ENCODE assay signal across 9 mouse cellular contexts in the genomic region with DNA sequence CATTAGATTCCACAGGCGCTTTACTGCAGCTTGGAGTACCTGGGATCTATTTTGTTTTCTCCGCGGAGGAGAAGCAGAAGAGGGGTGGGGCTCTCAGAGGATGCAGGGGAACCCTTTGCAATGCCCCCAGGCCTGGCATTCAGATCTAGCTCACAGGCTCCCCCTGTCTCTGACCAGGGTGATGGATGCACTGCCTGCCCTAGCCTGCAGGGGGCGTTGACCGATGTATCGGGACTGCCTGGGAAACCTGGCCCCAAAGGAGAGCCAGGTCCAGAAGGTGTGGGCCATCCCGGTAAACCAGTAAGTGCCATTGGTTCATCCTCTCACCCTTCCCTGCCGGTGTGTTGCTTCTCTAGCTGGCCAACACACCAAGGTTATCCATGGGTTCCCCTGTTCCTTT. TPM values are rescaled to one million over a fixed set of nuclear protein-coding genes. Genes with fewer than 3 reads are reported as not detected.
A peak's percentile ranks its signal among the peaks of the same experiment; 100 is the strongest.
DNase-seq lines count a peak whose midpoint lies in the region; ATAC-seq and TF ChIP-seq lines count a peak whose summit lies in the region.
"Had no signal": no experiment of that assay in that cellular context is flagged by ENCODE, and none has a peak within 500 bp of the region (broad histone marks: within the 10 kb centered on the region; RNA-seq: fewer than 3 reads in every experiment).

No protein-coding gene starts in this region.

- H3K9ac ChIP-seq in kidney, embryonic 14.5 days (ENCODE audit: low read depth, low read length) = no peak overlapping the region
- H3K9ac ChIP-seq in neural tube, embryonic 15.5 days (replicated peaks) = no peak overlapping the region

- H3K9me3 ChIP-seq in kidney, embryonic 14.5 days (ENCODE audit: control insufficient read depth, low read length) = no peaks in the 10 kb centered on the region
- no peaks in the 10 kb centered on the region for H3K9me3 ChIP-seq in neural tube, embryonic 15.5 days (replicated peaks)

- no peaks in the 10 kb centered on the region for H3K36me3 ChIP-seq in kidney, embryonic 14.5 days (ENCODE audit: control insufficient read depth, insufficient read depth, low read length)
- H3K36me3 ChIP-seq in neural tube, embryonic 15.5 days = no peaks in the 10 kb centered on the region

- TF ChIP-seq POLR2A in lung, adult 2 months (IDR thresholded peaks at IDR 0.05; ENCODE audit: borderline replicate concordance, extremely low read depth, low read depth, low read length) = no peak

- 15% methylated on average over 8 of the region's 8 CpGs for WGBS in kidney, embryonic 14.5 days
- WGBS in lung, adult 2 months = 24% methylated on average over 8 of the region's 8 CpGs
- WGBS in neural tube, embryonic 15.5 days = 11% methylated on average over 8 of the region's 8 CpGs

- H3K4me1 ChIP-seq in kidney, embryonic 14.5 days (ENCODE audit: control insufficient read depth, insufficient read depth, low read length) = no peaks in the 10 kb centered on the region
- no peaks in the 10 kb centered on the region for H3K4me1 ChIP-seq in lung, adult 2 months (ENCODE audit: control insufficient read depth, insufficient read depth, low read length)
- no peaks in the 10 kb centered on the region for H3K4me1 ChIP-seq in neural tube, embryonic 15.5 days

- H3K27me3 ChIP-seq in kidney, embryonic 14.5 days (ENCODE audit: control insufficient read depth, insufficient read depth, low read length) = no peaks in the 10 kb centered on the region
- H3K27me3 ChIP-seq in neural tube, embryonic 15.5 days (replicated peaks) = 0 out of 2 replicates have a peak, but pooled peaks cover 2% of the 10 kb centered on the region

- peak; percentile 68 for TF ChIP-seq CTCF in lung, adult 2 months (IDR thresholded peaks at IDR 0.05; ENCODE audit: insufficient read depth, low read length)

- H3K27ac ChIP-seq in kidney, embryonic 14.5 days (ENCODE audit: low read depth, low read length) = no peak overlapping the region
- no peak overlapping the region for H3K27ac ChIP-seq in neural tube, embryonic 15.5 days (replicated peaks)
- H3K27ac ChIP-seq: macrophage had no signal

- no peak for ATAC-seq in kidney, embryonic 14.5 days (ENCODE audit: low FRiP score, low TSS enrichment)
- no peak for ATAC-seq in neural tube, embryonic 15.5 days (ENCODE audit: low FRiP score)

- H3K4me3 ChIP-seq in kidney, embryonic 14.5 days (ENCODE audit: low read length) = no peak overlapping the region
- no peak overlapping the region for H3K4me3 ChIP-seq in lung, adult 2 months (replicated peaks; ENCODE audit: extremely low read depth, low read depth, low read length)
- no peak overlapping the region for H3K4me3 ChIP-seq in neural tube, embryonic 15.5 days (replicated peaks)

- DNase-seq in kidney, adult 18-20 months = peak; percentile 41
- peak; percentile 37 for DNase-seq in MN1 (ENCODE audit: low spot score)
- peak; percentile 52 for DNase-seq in cerebellum, adult 9-11 months
- DNase-seq in lung, adult 2 months = peak; percentile 46
- DNase-seq in neural tube, embryonic 10.5 days (ENCODE audit: extremely low spot score, low spot score) = no peak
- DNase-seq in left cerebral cortex, adult 11 months (ENCODE audit: low spot score) = no peak

- no peak overlapping the region for H3K4me2 ChIP-seq in kidney, embryonic 14.5 days (replicated peaks; ENCODE audit: low read depth, low read length)
- no peak overlapping the region for H3K4me2 ChIP-seq in neural tube, embryonic 15.5 days

RNA-seq across cellular contexts. Expression of a gene that starts 19.2 kb away (rescaled TPM):
- polyA plus RNA-seq in kidney, embryonic 14.5 days (2014; fragmentation: Nextera tagmentation; extraction: Ambion mirVana) = 27.6 and 28.1 TPM in 2 replicates
- 27.9 and 31.8 TPM in 2 replicates for polyA plus RNA-seq in lung, adult 2 months (2012; rRNA removed)
- 24.5 and 25.8 TPM in 2 replicates for polyA plus RNA-seq in neural tube, embryonic 15.5 days (2015; fragmentation: Nextera tagmentation; extraction: Ambion mirVana)
- polyA plus RNA-seq: macrophage had no signal

RNA-seq across cellular contexts. Expression of a gene that starts 35.5 kb away (rescaled TPM):
- polyA plus RNA-seq in kidney, embryonic 14.5 days (2014; fragmentation: Nextera tagmentation; extraction: Ambion mirVana) = 77.3 and 85.9 TPM in 2 replicates
- polyA plus RNA-seq in lung, adult 2 months (2012; rRNA removed) = 106 and 118 TPM in 2 replicates
- polyA plus RNA-seq in neural tube, embryonic 15.5 days (2015; fragmentation: Nextera tagmentation; extraction: Ambion mirVana) = 65.6 and 69.7 TPM in 2 replicates

Comparison
In these comparisons a context has a peak if more than half of its experiments do, and no peak if none do; other contexts are left out.
1. DNase-seq: peak in kidney, adult 18-20 months (single experiment), MN1 (single experiment), cerebellum, adult 9-11 months (single experiment) and lung, adult 2 months (single experiment); none in neural tube, embryonic 10.5 days (single experiment) and left cerebral cortex, adult 11 months (single experiment).